Mouse (Mus musculus) heart, embryonic 10.5 days (tissue): ENCODE data around the gene Pik3cd. TPM values are rescaled to one million over a fixed set of nuclear protein-coding genes. Genes with fewer than 3 reads are reported as not detected.
A peak's percentile ranks its signal among the peaks of the same experiment; 100 is the strongest.

Experiments
- DNase-seq: peaks from one replicate; pipeline ENCODE4 v3.0.0-alpha.2; 2017; ENCODE audit warnings: low spot score
- H3K27ac ChIP-seq: fragments of 300-500 bp; sonication (generic); 2 replicates; pipeline ENCODE4 v1.5.1; 2016; ENCODE audit warnings: mild to moderate bottlenecking
- H3K27me3 ChIP-seq: fragments of 300-500 bp; sonication (generic); 2 replicates; pipeline ENCODE4 v1.6.1; 2016; ENCODE audit warnings: mild to moderate bottlenecking; ENCODE audit not compliant: poor library complexity, insufficient read depth, severe bottlenecking
- H3K36me3 ChIP-seq: fragments of 300-500 bp; sonication (generic); 2 replicates; pipeline ENCODE4 v1.6.1; 2016; ENCODE audit warnings: mild to moderate bottlenecking, moderate library complexity
- H3K4me1 ChIP-seq: fragments of 300-500 bp; sonication (generic); 2 replicates; pipeline ENCODE4 v1.6.1; 2016; ENCODE audit warnings: mild to moderate bottlenecking
- H3K4me3 ChIP-seq: fragments of 300-500 bp; sonication (generic); 2 replicates; pipeline ENCODE4 v1.5.1; 2016; ENCODE audit warnings: mild to moderate bottlenecking, moderate library complexity
- H3K9me3 ChIP-seq: fragments of 300-500 bp; sonication (generic); 2 replicates; pipeline ENCODE4 v1.6.1; 2016; ENCODE audit warnings: mild to moderate bottlenecking, moderate library complexity
- WGBS: fragments of 180-500 bp; shearing (Covaris S2); methylation state at CpG from one replicate; pipeline ENCODE4 v1.1.7; 2016; 5-methylcytosine and 5-hydroxymethylcytosine counted together
- polyA plus RNA-seq: library from polyadenylated mRNA; unstranded; fragments of >200 nt; fragmentation: Nextera tagmentation; extraction: Ambion mirVana; gene quantifications from 2 replicates; pipeline ENCODE4 v1.2.1, GENCODE M21; 2016

Gene Pik3cd
- polyA plus RNA-seq, 1 experiment from 2014 or later: 4.8 TPM

DNA sequence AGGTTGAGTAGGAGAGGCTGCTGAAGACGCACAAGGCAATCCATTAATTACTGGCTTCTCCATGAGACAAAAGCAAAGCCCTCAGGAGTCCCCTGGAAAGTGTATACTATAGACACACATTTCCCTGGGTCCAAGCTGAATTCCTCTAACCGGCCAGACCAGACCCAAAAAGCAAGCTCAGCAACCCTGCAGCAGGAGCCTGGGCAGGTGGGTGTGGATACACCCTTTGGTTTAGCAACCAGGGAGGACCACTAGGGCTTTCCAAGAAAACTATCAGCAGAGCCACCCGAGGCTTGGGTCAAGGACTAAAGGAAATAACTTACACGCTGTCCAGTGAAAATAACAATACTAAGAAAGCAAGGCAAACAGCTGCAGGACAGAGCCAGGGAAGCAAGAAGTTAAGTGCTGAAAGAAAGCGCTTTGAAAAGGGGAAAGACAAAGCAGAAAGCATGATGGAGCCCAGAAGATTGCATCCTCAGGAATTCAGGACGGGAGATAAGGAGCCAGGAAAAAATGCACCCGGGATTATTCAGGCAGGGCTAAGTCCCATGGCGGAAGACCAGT is 27.5 kb downstream of the Pik3cd start:
- peak overlapping the region; percentile 77 for H3K27ac ChIP-seq
- peaks cover 31% of the 10 kb centered on the region for H3K27me3 ChIP-seq
- WGBS: 13% methylated on average over 8 of the region's 8 CpGs
- peaks cover 17% of the 10 kb centered on the region for H3K4me1 ChIP-seq
- no peaks in the 10 kb centered on the region for H3K9me3 ChIP-seq
- H3K4me3 ChIP-seq: peak overlapping the region; percentile 76
- H3K36me3 ChIP-seq: peaks cover 6% of the 10 kb centered on the region; the same call in 1 of the 2 replicates
- DNase-seq: no peak

DNA sequence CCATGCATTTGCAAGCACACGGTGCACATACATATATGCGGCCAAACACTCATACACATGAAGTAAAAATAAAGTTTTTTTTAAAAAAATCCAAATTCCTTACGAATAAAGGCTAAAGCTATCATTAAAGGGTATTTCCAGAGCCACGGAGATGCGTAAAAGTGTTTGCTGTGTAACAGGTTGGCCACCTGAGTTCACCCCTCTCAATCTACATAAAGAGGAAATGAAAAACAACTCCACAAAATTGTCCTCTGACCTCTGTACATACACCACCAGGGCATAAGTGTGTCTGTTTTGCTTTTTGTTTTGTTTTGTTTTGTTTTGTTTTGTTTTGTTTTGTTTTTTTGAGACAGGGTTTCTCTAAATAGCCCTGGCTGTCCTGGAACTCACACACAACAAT is 29.6 kb downstream of the Pik3cd start:
- peaks cover 17% of the 10 kb centered on the region for H3K4me1 ChIP-seq
- no peak overlapping the region for H3K27ac ChIP-seq
- peaks cover 31% of the 10 kb centered on the region for H3K27me3 ChIP-seq
- H3K4me3 ChIP-seq: no peak overlapping the region
- 89% methylated on average over 5 of the region's 5 CpGs for WGBS
- H3K36me3 ChIP-seq: peaks cover 6% of the 10 kb centered on the region; the same call in 1 of the 2 replicates
- no peak for DNase-seq
- H3K9me3 ChIP-seq: no peaks in the 10 kb centered on the region

DNA sequence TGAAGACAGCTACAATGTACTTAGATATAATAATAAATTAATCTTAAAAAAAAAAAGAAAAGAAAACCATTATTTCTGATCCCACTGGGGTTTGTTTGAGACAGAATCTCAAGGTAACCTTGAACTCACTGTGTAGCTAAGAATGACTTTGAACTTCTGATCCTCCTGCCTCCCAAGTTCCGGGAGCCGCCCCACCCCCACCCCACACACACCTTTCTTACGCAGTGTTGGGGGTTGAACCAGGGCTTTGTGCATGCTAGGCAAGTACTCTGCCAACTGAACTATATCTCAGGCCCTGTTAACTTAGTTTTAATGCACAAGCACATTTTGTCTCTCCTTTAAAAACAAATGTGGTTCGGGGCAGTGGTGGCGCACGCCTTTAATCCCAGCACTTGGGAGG is 31.2 kb downstream of the Pik3cd start:
- Histone ChIP-seq H3K27me3 (peaks cover 26% of the 10 kb centered on the region), H3K27ac (no peak overlapping the region), H3K4me1 (peaks cover 18% of the 10 kb centered on the region), H3K4me3 (no peak overlapping the region), H3K36me3 (peaks cover 6% of the 10 kb centered on the region; the same call in 1 of the 2 replicates), H3K9me3 (no peaks in the 10 kb centered on the region)
- DNase-seq: no peak
- WGBS: 95% methylated on average over 6 of the region's 6 CpGs

DNA sequence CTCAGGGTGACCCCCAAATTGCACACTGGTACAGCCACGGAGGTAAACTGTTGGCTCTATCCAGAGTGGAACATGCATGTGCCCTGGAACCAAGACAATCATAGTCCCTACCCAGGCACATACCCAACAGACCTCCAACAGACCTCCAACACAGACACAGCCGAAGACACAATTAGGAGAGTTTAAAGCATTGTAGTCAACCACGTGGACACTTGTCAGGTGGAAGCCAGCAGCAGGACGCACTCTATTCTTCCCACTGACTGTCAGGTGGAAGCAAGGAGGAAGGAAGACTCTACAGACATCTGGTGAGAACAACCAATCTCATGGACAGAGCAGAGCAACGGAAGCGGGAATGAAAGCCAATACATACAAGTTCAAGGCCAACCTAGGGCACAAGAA is 36.7 kb downstream of the Pik3cd start:
- Histone ChIP-seq H3K27me3 (no peaks in the 10 kb centered on the region), H3K4me3 (no peak overlapping the region), H3K9me3 (no peaks in the 10 kb centered on the region), H3K27ac (no peak overlapping the region), H3K36me3 (no peaks in the 10 kb centered on the region), H3K4me1 (0 out of 2 replicates have a peak, but pooled peaks cover 9% of the 10 kb centered on the region)
- 83% methylated on average over 6 of the region's 6 CpGs for WGBS
- DNase-seq: no peak

DNA sequence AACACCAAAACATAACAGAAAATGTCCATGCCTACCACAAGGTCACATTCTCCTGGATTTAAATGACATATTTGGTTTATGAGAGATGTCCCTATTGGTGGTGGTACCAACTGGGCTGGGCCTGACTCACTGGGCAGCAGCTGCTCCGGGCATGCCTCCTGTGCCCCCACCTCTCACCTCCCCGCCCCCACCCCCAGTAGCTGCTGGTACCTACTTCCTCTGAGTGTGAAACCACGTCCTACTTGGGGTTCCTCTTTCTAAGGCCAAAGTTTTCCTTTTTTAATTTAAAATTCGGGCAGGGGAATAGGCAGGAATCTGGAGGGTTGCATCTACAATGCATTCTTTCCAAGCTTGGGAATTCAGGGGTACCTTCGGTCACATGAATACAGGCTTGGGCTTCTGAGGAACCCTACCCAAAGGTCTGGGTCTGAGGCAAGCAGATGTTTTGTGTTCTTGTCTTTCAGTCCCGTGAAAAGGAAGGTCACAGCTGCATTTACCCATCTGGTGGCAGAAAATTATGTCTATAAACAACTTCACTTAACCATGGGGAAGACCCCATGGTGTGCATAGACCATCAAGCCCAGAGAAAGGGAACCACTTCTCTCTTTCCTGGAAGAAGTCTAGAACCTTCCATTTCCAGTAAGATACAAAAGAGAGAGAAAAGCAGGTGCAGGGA is 37.2 kb downstream of the Pik3cd start:
- Histone ChIP-seq H3K9me3 (no peaks in the 10 kb centered on the region), H3K36me3 (no peaks in the 10 kb centered on the region), H3K4me1 (0 out of 2 replicates have a peak, but pooled peaks cover 9% of the 10 kb centered on the region), H3K4me3 (no peak overlapping the region), H3K27me3 (no peaks in the 10 kb centered on the region), H3K27ac (no peak overlapping the region)
- DNase-seq: no peak
- 71% methylated on average over 6 of the region's 6 CpGs for WGBS

DNA sequence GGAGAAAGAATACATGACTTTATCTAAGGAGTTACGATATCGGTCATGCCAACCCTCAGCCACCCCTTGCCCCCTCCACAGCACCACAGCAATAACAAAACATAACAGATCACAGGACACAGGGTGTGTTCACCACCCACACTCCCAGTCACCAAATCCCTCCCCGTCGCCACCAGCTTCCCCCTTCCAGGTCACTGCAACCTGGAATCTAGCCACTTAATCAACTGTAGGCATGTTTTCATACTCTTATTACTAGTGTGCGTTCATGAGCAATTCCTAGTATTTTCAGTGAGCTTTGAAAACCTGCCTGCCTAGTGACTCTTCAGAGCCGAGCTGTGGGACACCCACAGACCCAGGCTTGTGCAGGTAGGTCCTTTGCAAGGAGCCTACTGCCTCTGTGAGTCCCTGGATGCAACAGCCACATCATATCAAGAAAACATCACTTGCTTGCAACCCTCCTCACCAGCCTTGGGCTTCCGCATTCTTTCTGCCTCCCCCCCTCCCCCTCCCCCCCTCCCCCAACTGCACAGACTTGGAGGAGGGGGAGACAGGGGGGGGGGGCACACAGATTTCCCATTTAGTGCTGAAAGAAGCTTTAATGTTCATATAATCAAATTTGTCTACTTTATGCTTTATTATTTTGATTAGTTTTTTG is 38.4 kb downstream of the Pik3cd start:
- 72% methylated on average over 7 of the region's 7 CpGs for WGBS

DNA sequence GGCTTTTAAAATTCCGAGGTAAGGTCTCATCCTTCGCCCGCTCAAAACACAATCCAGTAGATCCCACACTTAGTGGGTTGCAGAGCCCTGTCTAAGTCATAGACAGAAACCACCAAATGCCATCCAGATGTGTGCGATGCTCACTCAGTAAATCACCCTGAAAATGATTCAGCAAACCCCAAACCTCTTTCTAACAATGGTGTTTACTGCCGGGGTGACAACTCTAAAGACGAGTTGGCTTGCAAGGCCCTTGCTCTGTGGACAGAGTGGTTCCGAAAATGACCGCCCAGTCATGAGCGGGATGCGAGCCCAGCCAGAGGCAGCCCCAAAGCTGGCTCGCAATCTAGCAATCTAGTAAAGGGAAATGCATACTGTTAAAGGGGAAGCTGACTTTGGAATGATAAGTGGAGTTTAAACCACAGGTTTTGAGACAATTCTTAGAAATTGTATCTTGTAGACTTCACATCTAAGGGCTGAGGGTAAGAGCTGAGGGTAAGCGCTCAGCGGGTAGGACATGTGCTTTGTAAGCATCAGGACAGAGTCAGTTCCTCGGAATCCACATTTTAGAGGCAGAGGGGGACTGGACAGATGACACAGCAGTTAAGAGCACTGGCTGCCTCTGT is 40.3 kb downstream of the Pik3cd start:
- Histone ChIP-seq H3K27me3 (0 out of 2 replicates have a peak, but pooled peaks cover 10% of the 10 kb centered on the region), H3K4me1 (peaks cover 21% of the 10 kb centered on the region), H3K9me3 (no peaks in the 10 kb centered on the region), H3K27ac (no peak overlapping the region), H3K4me3 (no peak overlapping the region), H3K36me3 (0 out of 2 replicates have a peak, but pooled peaks cover 6% of the 10 kb centered on the region)
- no peak for DNase-seq
- WGBS: 84% methylated on average over 14 of the region's 14 CpGs

More for the DNA sequence above, 38.4 kb downstream of the Pik3cd start:
- Histone ChIP-seq H3K27me3 (no peaks in the 10 kb centered on the region), H3K4me1 (peaks cover 17% of the 10 kb centered on the region; the same call in 1 of the 2 replicates), H3K27ac (no peak overlapping the region), H3K4me3 (no peak overlapping the region), H3K9me3 (no peaks in the 10 kb centered on the region), H3K36me3 (0 out of 2 replicates have a peak, but pooled peaks cover 2% of the 10 kb centered on the region)
- DNase-seq: no peak

DNA sequence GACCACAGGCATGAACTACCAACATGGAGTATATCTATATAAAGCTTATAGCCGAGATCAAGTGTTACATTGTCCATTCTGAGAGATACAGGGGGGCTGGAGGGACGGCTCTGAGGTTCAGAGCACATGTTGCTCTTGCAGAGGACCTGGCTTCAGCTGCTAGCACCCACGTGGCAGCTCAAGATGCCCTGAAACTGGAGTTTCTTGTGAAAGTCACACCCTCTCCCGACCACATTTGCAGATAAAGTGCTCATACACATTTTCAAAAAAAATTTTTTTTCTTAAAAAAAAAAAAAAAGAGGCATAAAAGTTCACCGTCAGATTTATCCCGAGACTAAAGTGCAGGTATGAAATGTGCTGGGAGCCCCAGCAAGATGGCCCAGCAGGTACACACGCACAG is 41.8 kb downstream of the Pik3cd start:
- Histone ChIP-seq H3K4me3 (no peak overlapping the region), H3K4me1 (peaks cover 21% of the 10 kb centered on the region), H3K36me3 (0 out of 2 replicates have a peak, but pooled peaks cover 11% of the 10 kb centered on the region), H3K27ac (no peak overlapping the region), H3K27me3 (0 out of 2 replicates have a peak, but pooled peaks cover 10% of the 10 kb centered on the region), H3K9me3 (no peaks in the 10 kb centered on the region)
- DNase-seq: no peak
- WGBS: 81% methylated on average over 7 of the region's 7 CpGs

DNA sequence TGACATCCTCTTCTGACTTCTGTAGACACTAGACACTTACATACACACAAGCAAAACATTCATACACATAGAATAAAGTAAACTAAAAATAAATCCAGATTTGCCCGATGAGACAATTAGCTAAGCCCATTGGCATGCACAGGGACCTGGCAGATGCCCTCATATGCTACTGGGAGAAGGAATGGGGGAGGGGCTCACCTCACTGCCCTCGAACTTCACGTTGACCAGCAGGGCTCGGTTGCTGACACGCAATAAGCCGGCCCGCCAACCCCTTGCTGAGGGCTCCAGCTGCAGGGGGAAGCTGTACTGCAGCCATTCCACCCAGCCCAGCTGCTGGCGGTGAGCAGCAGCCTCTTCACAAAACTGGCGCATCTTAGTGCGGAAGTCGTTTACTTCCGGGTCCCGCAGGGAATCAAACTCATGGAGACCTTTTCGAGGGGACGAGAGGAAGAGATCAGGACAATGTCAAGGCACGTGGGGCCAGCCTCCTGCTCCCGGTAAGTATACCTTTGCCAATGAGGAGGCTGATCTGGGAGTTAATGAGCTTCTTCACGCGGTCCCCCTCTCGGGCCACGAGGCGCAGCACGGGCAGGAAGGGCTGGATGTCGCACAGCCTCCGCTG is 42.8 kb downstream of the Pik3cd start:
- H3K27me3 ChIP-seq: 0 out of 2 replicates have a peak, but pooled peaks cover 10% of the 10 kb centered on the region
- peak overlapping the region; percentile 30; the same call in 1 of the 2 replicates for H3K4me3 ChIP-seq
- H3K36me3 ChIP-seq: 0 out of 2 replicates have a peak, but pooled peaks cover 14% of the 10 kb centered on the region
- H3K27ac ChIP-seq: peak overlapping the region; percentile 62
- H3K9me3 ChIP-seq: no peaks in the 10 kb centered on the region
- no peak for DNase-seq
- 62% methylated on average over 25 of the region's 25 CpGs for WGBS
- peaks cover 21% of the 10 kb centered on the region for H3K4me1 ChIP-seq

DNA sequence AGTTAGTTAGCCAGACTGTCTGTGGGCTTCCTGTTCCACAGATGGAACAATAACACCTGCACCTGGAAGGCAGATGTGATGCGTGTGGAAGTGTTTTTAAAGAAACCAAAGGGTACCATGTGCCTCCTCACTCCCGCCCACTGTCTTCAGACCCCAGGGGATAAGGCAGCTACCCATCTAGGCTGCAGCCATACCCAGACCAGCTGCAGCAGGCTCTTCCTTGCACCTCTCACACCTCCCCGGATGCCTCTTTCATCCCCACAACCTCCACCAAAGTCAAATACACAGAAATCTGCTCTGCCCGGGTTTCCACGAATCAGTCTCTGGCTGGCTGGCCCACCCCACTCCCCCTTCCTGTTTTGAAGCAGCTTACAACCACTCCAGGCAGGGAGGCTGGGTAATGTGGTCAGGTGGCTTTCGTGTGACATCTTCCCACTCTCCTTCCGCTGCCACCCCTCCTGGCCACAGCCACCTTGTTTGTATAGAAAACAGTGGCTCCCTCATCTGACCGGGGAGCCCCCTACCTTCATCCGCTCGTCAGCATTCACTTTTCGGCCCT is 44.4 kb downstream of the Pik3cd start:
- peaks cover 16% of the 10 kb centered on the region for H3K4me1 ChIP-seq
- H3K36me3 ChIP-seq: peaks cover 29% of the 10 kb centered on the region
- WGBS: 67% methylated on average over 11 of the region's 11 CpGs
- DNase-seq: no peak
- H3K4me3 ChIP-seq: no peak overlapping the region
- H3K27ac ChIP-seq: no peak overlapping the region
- H3K27me3 ChIP-seq: 0 out of 2 replicates have a peak, but pooled peaks cover 10% of the 10 kb centered on the region
- no peaks in the 10 kb centered on the region for H3K9me3 ChIP-seq

DNA sequence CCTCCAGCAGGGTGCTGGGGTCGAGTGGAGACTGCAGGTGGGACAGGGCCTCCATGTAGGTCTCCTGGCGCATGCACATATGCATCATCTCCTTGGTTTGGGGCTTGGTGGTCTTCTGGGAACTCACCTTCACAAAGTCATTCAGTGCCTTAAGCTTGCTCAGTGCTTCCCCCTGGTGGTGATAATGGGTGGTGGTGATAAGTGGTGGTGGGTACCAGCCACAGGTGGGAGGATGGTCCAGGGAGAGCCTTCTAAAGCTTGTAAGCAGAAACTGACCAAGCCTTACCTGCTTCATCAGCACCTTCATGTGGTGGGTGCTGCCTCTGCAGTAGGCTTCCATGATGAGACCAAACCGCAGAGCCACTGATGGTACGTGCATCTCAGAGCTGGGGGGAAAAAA is 48.1 kb downstream of the Pik3cd start:
- Histone ChIP-seq H3K9me3 (no peaks in the 10 kb centered on the region), H3K27me3 (0 out of 2 replicates have a peak, but pooled peaks cover 10% of the 10 kb centered on the region), H3K4me1 (peaks cover 12% of the 10 kb centered on the region; the same call in 1 of the 2 replicates), H3K36me3 (peaks cover 53% of the 10 kb centered on the region), H3K4me3 (no peak overlapping the region), H3K27ac (no peak overlapping the region)
- DNase-seq: no peak
- WGBS: 90% methylated on average over 4 of the region's 4 CpGs
